Mouse (Mus musculus) testis, adult 2 months (tissue): Measurements from ENCODE around the gene Pde4a. TPM values are rescaled to one million over a fixed set of nuclear protein-coding genes. Genes with fewer than 3 reads are reported as not detected.
"Not testable (repeated sequence)": the region's sequence is repeated elsewhere in the genome, so short reads cannot be mapped to it uniquely, and the experiment has no call there.

Experiments
- H3K27ac ChIP-seq: fragments of 200-500 bp; 2 replicates; pipeline ENCODE4 v1.5.1; 2012; ENCODE audit warnings: low read depth, low read length; ENCODE audit not compliant: control insufficient read depth, insufficient read depth
- H3K27me3 ChIP-seq: fragments of 200-500 bp; 2 replicates; pipeline ENCODE4 v1.6.1; 2012; ENCODE audit warnings: mild to moderate bottlenecking, low read length, moderate library complexity; ENCODE audit not compliant: control insufficient read depth, insufficient read depth
- H3K36me3 ChIP-seq: fragments of 200-500 bp; 2 replicates; pipeline ENCODE4 v1.6.1; 2012; ENCODE audit warnings: mild to moderate bottlenecking, low read length; ENCODE audit not compliant: control insufficient read depth, insufficient read depth
- H3K4me1 ChIP-seq: fragments of 200-500 bp; 2 replicates; pipeline ENCODE4 v1.6.1; 2012; ENCODE audit warnings: low read length; ENCODE audit not compliant: control insufficient read depth, insufficient read depth
- H3K4me3 ChIP-seq: fragments of 200-500 bp; 2 replicates; pipeline ENCODE4 v1.5.1; 2012; ENCODE audit warnings: low read depth, mild to moderate bottlenecking, low read length, moderate library complexity, mixed read lengths; ENCODE audit not compliant: control insufficient read depth
- CTCF ChIP-seq: fragments of 200-500 bp; IDR thresholded peaks from 2 replicates; pipeline ENCODE4 v1.5.1; 2012; ENCODE audit warnings: low read depth, mild to moderate bottlenecking, inconsistent platforms, low read length, moderate library complexity; ENCODE audit not compliant: control insufficient read depth, insufficient read depth, insufficient replicate concordance
- POLR2A ChIP-seq: fragments of 200-500 bp; IDR thresholded peaks from 2 replicates; pipeline ENCODE4 v1.6.1; 2012; ENCODE audit warnings: low read depth, mild to moderate bottlenecking, inconsistent platforms, low read length, moderate library complexity; ENCODE audit not compliant: control insufficient read depth
- polyA plus RNA-seq: library from polyadenylated mRNA; depleted of rRNA; stranded (reverse); fragments of >200 nt; gene quantifications from 2 replicates; pipeline ENCODE4 v1.2.3, GENCODE M21; 2012; rRNA removed

The Pde4a gene
- polyA plus RNA-seq, 1 experiment, result 82.0 TPM

- H3K4me3 ChIP-seq, result no peak overlapping the region
- H3K36me3 ChIP-seq, result no peaks in the 10 kb centered on the region
- no peaks in the 10 kb centered on the region for H3K27me3 ChIP-seq
- TF ChIP-seq CTCF, result no peak
- TF ChIP-seq POLR2A, result no peak
- no peak overlapping the region for H3K27ac ChIP-seq
- peaks cover 5% of the 10 kb centered on the region for H3K4me1 ChIP-seq
These were observed 85.0 kb downstream of the Pde4a start for GRCm38 (mm10) chr9:21250509-21250908.

DNA sequence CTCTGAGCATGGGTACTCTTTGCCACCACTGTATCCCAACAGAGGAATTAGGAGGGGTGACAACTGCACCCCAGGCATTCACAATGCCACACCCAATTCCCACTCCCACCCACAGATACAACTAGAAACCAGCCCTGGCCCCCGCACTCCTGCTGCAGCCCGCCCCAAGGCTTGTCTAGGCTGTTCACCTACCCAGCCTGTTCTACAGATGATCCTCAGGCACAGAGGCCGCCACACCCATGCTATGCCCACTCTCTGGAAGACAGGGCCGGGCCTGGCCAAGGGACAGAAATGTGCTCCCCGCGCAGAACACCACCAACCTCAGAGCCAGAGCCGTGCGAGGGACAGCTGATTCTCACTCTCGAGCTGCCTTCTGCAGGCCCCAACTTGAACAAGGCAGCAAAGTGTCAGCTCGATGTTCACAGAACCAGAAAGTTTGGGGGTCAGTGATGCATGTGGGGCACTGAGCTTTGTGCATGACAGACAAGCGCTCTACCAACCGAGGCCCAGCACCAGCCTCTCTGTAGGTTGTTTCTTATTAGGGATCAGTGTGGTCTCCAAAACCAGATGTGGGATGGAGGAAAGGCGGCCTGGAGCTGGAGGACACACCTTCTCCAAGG is 85.7 kb downstream of the Pde4a start:
- no peak for TF ChIP-seq POLR2A
- TF ChIP-seq CTCF, result no peak
- Histone ChIP-seq H3K27ac (no peak overlapping the region), H3K27me3 (no peaks in the 10 kb centered on the region), H3K4me1 (peaks cover 5% of the 10 kb centered on the region), H3K36me3 (no peaks in the 10 kb centered on the region), H3K4me3 (no peak overlapping the region)

- H3K36me3 ChIP-seq, result no peaks in the 10 kb centered on the region
- H3K4me1 ChIP-seq, result no peaks in the 10 kb centered on the region
- TF ChIP-seq CTCF (no peak), POLR2A (no peak)
- H3K4me3 ChIP-seq, result no peak overlapping the region
- no peaks in the 10 kb centered on the region for H3K27me3 ChIP-seq
- no peak overlapping the region for H3K27ac ChIP-seq
These were observed 89.2 kb downstream of the Pde4a start for GRCm38 (mm10) chr9:21254690-21255089.

DNA sequence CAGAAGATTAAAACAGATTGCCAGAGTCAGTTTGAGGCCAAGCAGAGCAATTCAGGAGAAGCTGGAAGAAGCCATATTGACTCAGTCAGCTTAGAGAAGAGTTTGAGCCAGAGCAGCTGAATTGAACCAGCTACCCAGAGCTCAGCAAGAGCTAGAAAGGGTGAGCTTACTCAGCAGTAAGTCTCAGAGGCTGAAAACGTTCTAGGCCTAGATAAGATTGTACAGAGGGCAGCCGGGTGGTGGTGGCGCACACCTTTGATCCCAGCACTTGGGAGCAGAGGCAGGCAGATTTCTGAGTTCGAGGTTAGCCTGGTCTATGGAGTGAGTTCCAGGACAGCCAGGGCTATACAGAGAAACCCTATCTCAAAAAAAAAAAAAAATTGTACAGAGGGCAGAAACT is 90.8 kb downstream of the Pde4a start:
- not testable (repeated sequence) for H3K27me3 ChIP-seq

DNA sequence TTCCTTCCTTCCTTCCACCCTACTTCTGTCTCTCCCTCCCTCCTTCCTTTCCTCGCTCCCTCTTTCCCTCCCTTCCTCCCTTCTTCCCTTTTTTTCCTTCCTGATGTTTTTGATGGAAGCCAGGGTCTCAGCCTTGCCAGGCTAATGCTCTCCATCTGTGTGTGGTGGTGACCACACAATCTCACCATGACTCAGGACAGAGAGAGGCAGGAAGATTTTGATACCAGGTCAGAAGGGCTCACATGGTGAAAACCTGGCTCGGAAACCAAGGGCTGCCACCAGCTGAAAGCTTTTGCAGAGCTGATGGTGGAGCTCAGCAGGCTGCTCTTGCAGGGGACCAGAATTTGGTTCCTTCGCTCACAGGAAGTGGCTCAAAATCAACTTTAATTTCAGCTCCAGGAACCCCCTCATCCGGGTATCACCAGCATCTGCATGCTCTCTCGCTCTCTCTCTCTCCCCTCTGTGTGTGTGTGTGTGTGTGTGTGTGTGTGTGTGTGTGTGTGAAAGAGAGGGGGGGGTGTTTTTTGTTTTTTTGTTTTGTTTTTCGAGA is 95.1 kb downstream of the Pde4a start:
- Histone ChIP-seq H3K4me1 (peaks cover 9% of the 10 kb centered on the region), H3K4me3 (no peak overlapping the region), H3K27ac (no peak overlapping the region), H3K36me3 (no peaks in the 10 kb centered on the region), H3K27me3 (no peaks in the 10 kb centered on the region)
- no peak for TF ChIP-seq POLR2A
- TF ChIP-seq CTCF, result no peak

More for the DNA sequence above, 90.8 kb downstream of the Pde4a start:
- not testable (repeated sequence) for H3K4me1 ChIP-seq, H3K27ac ChIP-seq, H3K4me3 ChIP-seq, H3K36me3 ChIP-seq

- Histone ChIP-seq H3K4me1 (peaks cover 12% of the 10 kb centered on the region), H3K27me3 (no peaks in the 10 kb centered on the region), H3K4me3 (no peak overlapping the region), H3K27ac (no peak overlapping the region), H3K36me3 (no peaks in the 10 kb centered on the region)
- no peak for TF ChIP-seq POLR2A
- no peak for TF ChIP-seq CTCF
These were observed 96.3 kb downstream of the Pde4a start for GRCm38 (mm10) chr9:21261831-21262230.

Other genes starting within 250 kb of the Pde4a start
- 15.4 and 18.3 TPM in 2 replicates for gene Dnmt1, start 205.8 kb upstream of the Pde4a start, polyA plus RNA-seq
- 0.70 and 0.87 TPM in 2 replicates for gene S1pr2, start 188.9 kb upstream of the Pde4a start, polyA plus RNA-seq
- 45.1 and 51.5 TPM in 2 replicates for gene Mrpl4, start 163.0 kb upstream of the Pde4a start, polyA plus RNA-seq
- 1.8 TPM in 2 replicates for gene Icam1, start 149.7 kb upstream of the Pde4a start, polyA plus RNA-seq
- gene Icam4, start 136.3 kb upstream of the Pde4a start, polyA plus RNA-seq, result 0.21 and 0.30 TPM in 2 replicates
- 4.0 and 4.2 TPM in 2 replicates for gene Icam5, start 133.6 kb upstream of the Pde4a start, polyA plus RNA-seq
- 1.7 and 2.4 TPM in 2 replicates for gene Zglp1, start 98.6 kb upstream of the Pde4a start, polyA plus RNA-seq
- 0.11 and 0.36 TPM in 2 replicates for gene Gm49373, start 92.6 kb upstream of the Pde4a start, polyA plus RNA-seq
- 26.1 and 28.7 TPM in 2 replicates for gene Fdx1l, start 92.1 kb upstream of the Pde4a start, polyA plus RNA-seq
- gene Gm38431, start 73.7 kb upstream of the Pde4a start, polyA plus RNA-seq, result 5.1 and 5.3 TPM in 2 replicates
- 71.1 and 78.7 TPM in 2 replicates for gene Raver1, start 73.7 kb upstream of the Pde4a start, polyA plus RNA-seq
- 11.4 and 12.5 TPM in 2 replicates for gene Tyk2, start 34.5 kb upstream of the Pde4a start, polyA plus RNA-seq
- gene Cdc37, start 15.7 kb upstream of the Pde4a start, polyA plus RNA-seq, result 38.1 and 40.6 TPM in 2 replicates
- gene Keap1, start 73.6 kb downstream of the Pde4a start, polyA plus RNA-seq, result 46.9 and 52.8 TPM in 2 replicates
- not detected in 2 replicates for gene S1pr5, start 82.7 kb downstream of the Pde4a start, polyA plus RNA-seq
- 27.5 and 31.8 TPM in 2 replicates for gene Atg4d, start 99.6 kb downstream of the Pde4a start, polyA plus RNA-seq
- gene Kri1, start 122.3 kb downstream of the Pde4a start, polyA plus RNA-seq, result 35.0 and 36.9 TPM in 2 replicates
- gene Cdkn2d, start 125.7 kb downstream of the Pde4a start, polyA plus RNA-seq, result 98.6 and 107 TPM in 2 replicates
- gene Ap1m2, start 146.6 kb downstream of the Pde4a start, polyA plus RNA-seq, result 3.0 and 3.8 TPM in 2 replicates
- 35.1 and 47.1 TPM in 2 replicates for gene Slc44a2, start 155.0 kb downstream of the Pde4a start, polyA plus RNA-seq
- 81.9 and 82.1 TPM in 2 replicates for gene Ilf3, start 202.2 kb downstream of the Pde4a start, polyA plus RNA-seq
- gene Qtrt1, start 246.1 kb downstream of the Pde4a start, polyA plus RNA-seq, result 19.6 and 23.2 TPM in 2 replicates